12 mouse cellular contexts compared by ENCODE assay signal in the genomic region with DNA sequence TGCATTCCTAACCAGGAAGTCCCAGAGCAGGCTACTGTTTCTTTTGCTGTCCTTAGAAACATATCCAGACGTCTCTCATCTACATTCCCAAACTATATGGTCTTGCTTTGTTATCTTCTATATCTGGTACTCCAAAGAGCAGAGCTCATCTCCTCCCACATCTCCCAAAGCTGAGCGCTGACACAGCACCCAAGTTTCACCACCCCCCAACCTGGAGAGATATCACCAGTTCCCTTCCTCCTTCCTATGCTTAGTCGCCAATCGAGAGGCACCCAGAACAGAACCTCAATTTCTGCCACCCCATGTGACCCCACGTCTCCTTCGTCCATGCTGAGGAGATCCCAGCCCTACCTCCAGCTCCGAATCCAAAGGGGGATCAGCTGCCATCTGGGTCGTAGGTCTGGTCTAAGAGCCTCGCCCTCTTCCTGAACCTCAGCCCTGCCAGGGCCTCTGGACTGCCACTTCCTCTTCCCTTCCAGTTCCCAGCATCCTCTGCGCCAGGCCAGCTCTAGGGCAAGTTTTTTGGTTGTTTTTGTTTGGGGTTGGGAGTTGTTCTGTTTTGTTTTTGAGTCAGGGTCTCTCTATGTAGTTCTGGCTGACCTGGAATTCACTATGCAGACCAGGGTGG. TPM values are rescaled to one million over a fixed set of nuclear protein-coding genes. Genes with fewer than 3 reads are reported as not detected.
DNase-seq lines count a peak whose midpoint lies in the region; ATAC-seq and TF ChIP-seq lines count a peak whose summit lies in the region.
"Had no signal": no experiment of that assay in that cellular context is flagged by ENCODE, and none has a peak within 500 bp of the region (broad histone marks: within the 10 kb centered on the region; RNA-seq: fewer than 3 reads in every experiment).

No protein-coding gene starts in this region.

- DNase-seq in heart, adult 18-20 months, result peak; percentile 50 to 70
- peak; percentile 52 for DNase-seq in 416B (ENCODE audit: low read depth)
- peak; percentile 37 for DNase-seq in lung, postnatal 25 days (ENCODE audit: low spot score)
- DNase-seq in midbrain, postnatal 0 days (ENCODE audit: low spot score), result no peak
- DNase-seq in gastrocnemius, adult 18-20 months (ENCODE audit: low spot score), result no peak
- no peak for DNase-seq in cerebellum, adult 9-10 months
- DNase-seq: cerebellum, adult 11 months had no signal

- no peak overlapping the region for H3K4me3 ChIP-seq in heart, embryonic 11.5 days (ENCODE audit: low read depth, low read length)
- H3K4me3 ChIP-seq in midbrain, postnatal 0 days (ENCODE audit: low read depth, low read length), result no peak overlapping the region
- H3K4me3 ChIP-seq: forebrain, embryonic 10.5 days; hindbrain, embryonic 15.5 days; limb, embryonic 10.5 days had no signal

- H3K27ac ChIP-seq in heart, embryonic 11.5 days (ENCODE audit: low read depth, low read length), result no peak overlapping the region
- H3K27ac ChIP-seq in midbrain, postnatal 0 days (ENCODE audit: low read depth, low read length), result no peak overlapping the region
- H3K27ac ChIP-seq: forebrain, embryonic 10.5 days; hindbrain, embryonic 15.5 days; limb, embryonic 10.5 days had no signal

- WGBS in heart, embryonic 11.5 days (ENCODE audit: insufficient replicate concordance), result 71% methylated on average over 10 of the region's 10 CpGs
- WGBS in midbrain, postnatal 0 days, result 89% methylated on average over 10 of the region's 10 CpGs

- TF ChIP-seq CTCF in midbrain, postnatal 0 days (IDR thresholded peaks at IDR 0.05), result no peak

- no peak for ATAC-seq in heart, embryonic 11.5 days (replicated peaks; ENCODE audit: insufficient number of reproducible peaks, low FRiP score, low TSS enrichment)
- peak; percentile 48 for ATAC-seq in common myeloid progenitor, adult 5-6 weeks (replicated peaks; ENCODE audit: low read depth, poor library complexity, severe bottlenecking)
- no peak for ATAC-seq in midbrain, postnatal 0 days (ENCODE audit: low FRiP score)

- H3K4me1 ChIP-seq in heart, embryonic 11.5 days (ENCODE audit: control insufficient read depth, insufficient read depth, low read length), result peaks cover 21% of the 10 kb centered on the region
- peaks cover 17% of the 10 kb centered on the region; the same call in 1 of the 2 replicates for H3K4me1 ChIP-seq in midbrain, postnatal 0 days (ENCODE audit: insufficient read depth, low read length)

- H3K9me3 ChIP-seq in heart, embryonic 11.5 days (replicated peaks; ENCODE audit: control insufficient read depth, low read length), result no peaks in the 10 kb centered on the region
- H3K9me3 ChIP-seq in midbrain, postnatal 0 days (ENCODE audit: low read length), result no peaks in the 10 kb centered on the region
- H3K9me3 ChIP-seq: forebrain, embryonic 10.5 days; hindbrain, embryonic 15.5 days; limb, embryonic 10.5 days had no signal

- no peak overlapping the region for H3K4me2 ChIP-seq in heart, embryonic 11.5 days
- no peak overlapping the region for H3K4me2 ChIP-seq in midbrain, postnatal 0 days (ENCODE audit: low read depth, low read length, poor library complexity, severe bottlenecking)
- H3K4me2 ChIP-seq: hindbrain, embryonic 15.5 days had no signal

- no peaks in the 10 kb centered on the region for H3K27me3 ChIP-seq in heart, embryonic 11.5 days (ENCODE audit: control insufficient read depth, insufficient read depth, low read length)
- no peaks in the 10 kb centered on the region for H3K27me3 ChIP-seq in midbrain, postnatal 0 days (ENCODE audit: insufficient read depth, low read length)
- H3K27me3 ChIP-seq: hindbrain, embryonic 15.5 days had no signal

- H3K36me3 ChIP-seq in heart, embryonic 11.5 days (ENCODE audit: control insufficient read depth, insufficient read depth, low read length), result peaks cover 20% of the 10 kb centered on the region
- H3K36me3 ChIP-seq in midbrain, postnatal 0 days (ENCODE audit: insufficient read depth, low read length), result peaks cover 31% of the 10 kb centered on the region

- H3K9ac ChIP-seq in heart, embryonic 11.5 days (ENCODE audit: low read depth, low read length), result no peak overlapping the region
- no peak overlapping the region for H3K9ac ChIP-seq in midbrain, postnatal 0 days (replicated peaks; ENCODE audit: low read length, poor library complexity, severe bottlenecking)
- H3K9ac ChIP-seq: hindbrain, embryonic 15.5 days had no signal

RNA-seq across cellular contexts. Expression of gene Pkn1, which starts 5.3 kb away (rescaled TPM):
- 10 to 100 TPM; 51.1 to 52.7 TPM for total RNA-seq in heart, adult 18-20 months (2021)
- 17.0 and 21.2 TPM in 2 replicates for polyA plus RNA-seq in heart, embryonic 11.5 days (2014; fragmentation: Nextera tagmentation; extraction: Ambion mirVana)
- 34.4 and 63.9 TPM in 2 replicates for total RNA-seq in common myeloid progenitor, adult 5-6 weeks (2017)
- 63.9 and 71.2 TPM in 2 replicates for total RNA-seq in midbrain, postnatal 0 days (2014; rRNA removed)
- 21.3 and 21.7 TPM in 2 replicates for polyA plus RNA-seq in midbrain, postnatal 0 days (2015; fragmentation: Nextera tagmentation; extraction: Ambion mirVana)
- 10 to 100 TPM; 23.0 to 24.3 TPM for total RNA-seq in gastrocnemius, adult 18-20 months (2021)

RNA-seq across cellular contexts. Expression of gene Ddx39, which starts 21.3 kb away (rescaled TPM):
- 10 to 100 TPM; 15.2 to 15.9 TPM for total RNA-seq in heart, adult 18-20 months (2021)
- polyA plus RNA-seq in heart, embryonic 11.5 days (2014; fragmentation: Nextera tagmentation; extraction: Ambion mirVana), result 143 and 150 TPM in 2 replicates
- total RNA-seq in common myeloid progenitor, adult 5-6 weeks (2017), result 109 and 124 TPM in 2 replicates
- 38.1 and 47.3 TPM in 2 replicates for total RNA-seq in midbrain, postnatal 0 days (2014; rRNA removed)
- polyA plus RNA-seq in midbrain, postnatal 0 days (2015; fragmentation: Nextera tagmentation; extraction: Ambion mirVana), result 68.2 and 76.6 TPM in 2 replicates
- total RNA-seq in gastrocnemius, adult 18-20 months (2021), result 10 to 100 TPM; 10.0 to 11.1 TPM

RNA-seq across cellular contexts. Expression of gene Ptger1, which starts 27.2 kb away (rescaled TPM):
- total RNA-seq in heart, adult 18-20 months (2021), result under 1 TPM; 0.07 to 0.41 TPM
- 0.13 and 0.63 TPM in 2 replicates for polyA plus RNA-seq in heart, embryonic 11.5 days (2014; fragmentation: Nextera tagmentation; extraction: Ambion mirVana)
- 1.6 and 4.5 TPM in 2 replicates for total RNA-seq in common myeloid progenitor, adult 5-6 weeks (2017)
- 0.55 and 0.85 TPM in 2 replicates for total RNA-seq in midbrain, postnatal 0 days (2014; rRNA removed)
- 0.27 and 0.36 TPM in 2 replicates for polyA plus RNA-seq in midbrain, postnatal 0 days (2015; fragmentation: Nextera tagmentation; extraction: Ambion mirVana)
- under 1 TPM in 1 of 2 experiments, not detected in 1; 0.09 TPM for total RNA-seq in gastrocnemius, adult 18-20 months (2021)

RNA-seq across cellular contexts. Expression of gene Gipc1, which starts 41.2 kb away (rescaled TPM):
- 10 to 100 TPM; 23.1 to 27.3 TPM for total RNA-seq in heart, adult 18-20 months (2021)
- 171 and 180 TPM in 2 replicates for polyA plus RNA-seq in heart, embryonic 11.5 days (2014; fragmentation: Nextera tagmentation; extraction: Ambion mirVana)
- 18.2 and 18.5 TPM in 2 replicates for total RNA-seq in common myeloid progenitor, adult 5-6 weeks (2017)
- 72.3 and 74.2 TPM in 2 replicates for total RNA-seq in midbrain, postnatal 0 days (2014; rRNA removed)
- 108 and 111 TPM in 2 replicates for polyA plus RNA-seq in midbrain, postnatal 0 days (2015; fragmentation: Nextera tagmentation; extraction: Ambion mirVana)
- 10 to 100 TPM; 16.6 to 16.9 TPM for total RNA-seq in gastrocnemius, adult 18-20 months (2021)

RNA-seq across cellular contexts. Expression of gene Adgre5, which starts 47.4 kb away (rescaled TPM):
- total RNA-seq in heart, adult 18-20 months (2021), result 10 to 100 TPM; 41.1 to 43.2 TPM
- polyA plus RNA-seq in heart, embryonic 11.5 days (2014; fragmentation: Nextera tagmentation; extraction: Ambion mirVana), result 17.6 and 18.8 TPM in 2 replicates
- 15.0 and 15.2 TPM in 2 replicates for total RNA-seq in common myeloid progenitor, adult 5-6 weeks (2017)
- 10.4 and 24.3 TPM in 2 replicates for total RNA-seq in midbrain, postnatal 0 days (2014; rRNA removed)
- polyA plus RNA-seq in midbrain, postnatal 0 days (2015; fragmentation: Nextera tagmentation; extraction: Ambion mirVana), result 7.7 and 8.3 TPM in 2 replicates
- 10 to 100 TPM; 16.9 to 22.9 TPM for total RNA-seq in gastrocnemius, adult 18-20 months (2021)

Comparison
In these comparisons a context has a peak if more than half of its experiments do, and no peak if none do; other contexts are left out.
1. DNase-seq: peak in heart, adult 18-20 months (2 of 2), 416B (single experiment) and lung, postnatal 25 days (single experiment); none in midbrain, postnatal 0 days (single experiment), gastrocnemius, adult 18-20 months (single experiment) and cerebellum, adult 9-10 months (single experiment).